Mouse (Mus musculus): ENCODE data around the gene Aqp1.

Gene Aqp1

GRCm38 (mm10) chr6:55332100-55332772 is 4.0 kb upstream of the Aqp1 start:
- DNase-seq (ENCODE audit: inconsistent ontology term), result no peak

GRCm38 (mm10) chr6:55332773-55333109 is 3.5 kb upstream of the Aqp1 start:
- no peak for DNase-seq (ENCODE audit: inconsistent ontology term)

DNA sequence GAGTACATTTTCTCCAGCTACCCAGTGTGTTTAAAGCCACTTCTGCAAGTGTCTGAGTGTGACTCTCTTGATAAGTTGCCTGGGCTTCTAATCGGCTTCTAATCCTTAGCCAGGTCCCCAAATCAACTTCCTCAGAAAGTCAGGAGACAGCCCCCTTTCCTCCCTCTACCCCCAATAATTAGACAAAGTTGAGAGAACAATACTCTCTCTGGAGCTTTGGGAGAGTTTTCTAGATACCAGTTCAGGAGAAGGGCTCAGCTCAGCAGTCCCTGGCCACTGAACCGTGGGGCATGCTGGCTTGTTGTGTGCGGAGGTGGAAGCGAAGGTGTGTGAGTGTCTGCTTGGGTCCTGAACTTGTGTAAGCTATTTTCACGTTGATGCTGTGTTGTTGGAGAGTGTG is 1.0 kb downstream of the Aqp1 start:
- DNase-seq (ENCODE audit: inconsistent ontology term), result no peak

DNA sequence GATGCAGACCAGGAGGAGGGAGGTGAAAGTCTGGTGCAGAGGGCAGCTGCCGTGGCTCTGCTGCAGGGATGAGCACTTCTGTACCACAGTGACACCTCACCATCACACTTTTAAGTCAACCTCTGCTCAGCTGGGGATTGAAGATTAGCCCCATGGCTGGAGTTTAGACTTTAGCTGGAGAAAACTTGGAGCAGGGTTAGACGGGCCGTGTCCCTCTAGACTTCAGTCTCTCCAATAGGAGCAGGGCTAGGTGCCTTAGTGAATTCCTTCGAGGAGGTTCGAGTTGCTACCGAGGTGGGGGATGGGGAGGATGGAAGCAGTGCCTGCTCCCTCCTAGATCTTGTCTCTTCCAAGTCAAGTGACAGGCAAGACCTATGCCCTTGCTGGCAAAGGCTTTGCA is 1.8 kb downstream of the Aqp1 start:
- DNase-seq (ENCODE audit: inconsistent ontology term), result no peak

- no peak for DNase-seq (ENCODE audit: inconsistent ontology term)
These were observed 2.9 kb downstream of the Aqp1 start for GRCm38 (mm10) chr6:55338934-55339825.

GRCm38 (mm10) chr6:55341688-55342087 is 5.5 kb downstream of the Aqp1 start:
- DNase-seq (ENCODE audit: inconsistent ontology term), result no peak

- no peak for DNase-seq (ENCODE audit: inconsistent ontology term)
These were observed 6.1 kb downstream of the Aqp1 start for GRCm38 (mm10) chr6:55342328-55342727.

DNA sequence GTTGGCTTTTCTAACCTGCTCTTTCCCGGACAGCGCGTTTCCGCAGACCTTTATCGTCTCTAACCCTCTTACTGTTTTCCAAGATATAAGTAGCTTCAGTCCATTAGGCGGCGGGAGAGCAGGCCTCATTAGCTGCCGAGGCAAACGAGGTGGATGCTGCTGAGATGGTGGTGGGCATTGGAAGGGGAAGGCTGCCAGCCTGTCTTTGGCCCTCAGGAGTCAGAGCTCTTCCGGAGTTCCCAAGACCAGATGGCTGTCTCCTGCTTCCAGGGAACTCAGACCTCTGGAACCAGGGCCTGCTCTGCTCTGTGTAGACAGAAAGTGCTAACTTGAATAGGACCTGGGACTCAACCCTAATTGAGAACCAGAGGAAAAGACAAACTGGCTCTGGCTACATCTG is 7.2 kb downstream of the Aqp1 start:
- DNase-seq (ENCODE audit: inconsistent ontology term), result no peak

- DNase-seq (ENCODE audit: inconsistent ontology term), result no peak
These were observed 8.2 kb downstream of the Aqp1 start for GRCm38 (mm10) chr6:55344291-55345016.

GRCm38 (mm10) chr6:55345264-55345663 is 9.0 kb downstream of the Aqp1 start:
- no peak for DNase-seq (ENCODE audit: inconsistent ontology term)

DNA sequence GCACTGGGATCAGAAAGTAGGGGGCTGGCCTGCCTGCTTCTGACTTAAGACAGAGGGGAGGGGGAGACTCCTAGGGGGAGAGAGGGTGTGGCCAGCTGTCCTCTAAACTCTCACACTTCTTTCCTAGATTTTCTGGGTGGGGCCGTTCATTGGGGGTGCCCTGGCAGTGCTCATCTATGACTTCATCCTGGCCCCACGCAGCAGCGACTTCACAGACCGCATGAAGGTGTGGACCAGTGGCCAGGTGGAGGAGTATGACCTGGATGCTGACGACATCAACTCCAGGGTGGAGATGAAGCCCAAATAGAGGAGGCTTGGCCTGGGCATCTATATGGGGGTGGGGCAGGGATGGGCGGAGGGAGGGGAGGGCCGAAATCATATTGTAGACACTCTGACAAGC is 10.3 kb downstream of the Aqp1 start:
- no peak for DNase-seq (ENCODE audit: inconsistent ontology term)

GRCm38 (mm10) chr6:55347711-55348571 is 11.7 kb downstream of the Aqp1 start:
- DNase-seq (ENCODE audit: inconsistent ontology term), result no peak

DNA sequence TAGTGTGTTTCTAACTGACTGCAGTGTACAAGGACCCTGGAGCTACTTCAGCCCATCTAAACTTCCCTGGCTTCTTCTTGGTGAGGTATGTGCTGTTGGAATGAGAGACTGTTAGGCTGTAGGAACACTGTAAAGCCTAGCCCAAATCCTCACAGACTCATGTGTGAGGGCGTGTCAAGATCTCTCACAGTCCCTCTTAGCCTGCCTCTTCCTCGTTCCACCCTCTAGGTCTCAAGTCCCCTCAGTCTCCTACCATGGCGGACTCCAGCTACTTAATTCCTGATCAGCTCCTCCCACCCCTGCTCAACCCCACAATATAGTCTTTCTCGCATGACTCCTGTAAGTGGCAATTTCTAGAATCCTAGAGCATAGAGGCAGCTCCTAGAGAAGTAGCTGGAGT is 13.0 kb downstream of the Aqp1 start:
- no peak for DNase-seq (ENCODE audit: inconsistent ontology term)

DNA sequence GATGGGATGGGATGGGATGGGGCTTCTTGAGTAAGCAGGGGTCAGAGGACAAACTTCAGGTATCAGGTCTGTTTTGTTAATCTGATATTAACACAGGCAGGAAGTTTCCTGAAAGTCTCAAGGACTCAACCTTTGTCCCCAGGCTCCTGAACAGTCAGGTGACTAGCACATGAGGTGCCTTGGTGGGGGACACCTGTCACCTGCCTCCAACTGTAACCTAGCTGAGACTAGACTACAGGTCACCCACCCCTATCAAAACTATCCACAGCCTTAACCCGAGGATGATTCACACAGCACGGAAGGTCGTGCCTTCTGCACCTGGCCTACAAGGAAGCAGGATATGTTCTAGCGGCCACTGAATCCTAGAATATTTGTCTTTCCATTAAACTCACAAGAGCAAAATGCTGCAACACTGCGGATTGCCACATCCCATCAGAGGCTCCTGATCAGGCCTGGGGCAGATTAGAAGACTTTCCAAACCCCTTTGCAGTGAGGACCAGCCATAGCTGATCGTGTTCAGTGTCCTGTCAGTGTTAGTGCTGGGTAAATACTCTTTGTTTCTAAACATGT is 14.2 kb downstream of the Aqp1 start:
- no peak for DNase-seq (ENCODE audit: inconsistent ontology term)

DNA sequence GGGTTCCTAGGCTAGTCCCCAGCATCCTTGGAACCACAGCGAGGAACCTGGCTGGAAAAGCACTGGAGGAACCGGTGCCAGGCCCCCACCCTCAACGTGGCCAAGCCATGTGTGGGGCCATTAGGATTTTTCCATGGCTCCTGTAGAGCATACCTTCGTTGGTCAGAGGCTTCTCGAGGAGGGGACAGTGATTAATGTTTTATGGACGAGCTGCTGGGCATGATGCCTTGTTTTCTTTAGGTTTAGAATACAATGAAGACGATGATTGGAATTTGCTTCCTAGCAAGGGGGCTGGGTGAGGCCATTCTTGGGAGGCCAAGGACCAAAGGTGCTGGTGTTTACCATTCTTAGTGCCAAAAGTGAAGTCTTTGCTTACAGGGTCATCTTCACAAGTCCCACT is 15.5 kb downstream of the Aqp1 start:
- DNase-seq (ENCODE audit: inconsistent ontology term), result no peak

DNA sequence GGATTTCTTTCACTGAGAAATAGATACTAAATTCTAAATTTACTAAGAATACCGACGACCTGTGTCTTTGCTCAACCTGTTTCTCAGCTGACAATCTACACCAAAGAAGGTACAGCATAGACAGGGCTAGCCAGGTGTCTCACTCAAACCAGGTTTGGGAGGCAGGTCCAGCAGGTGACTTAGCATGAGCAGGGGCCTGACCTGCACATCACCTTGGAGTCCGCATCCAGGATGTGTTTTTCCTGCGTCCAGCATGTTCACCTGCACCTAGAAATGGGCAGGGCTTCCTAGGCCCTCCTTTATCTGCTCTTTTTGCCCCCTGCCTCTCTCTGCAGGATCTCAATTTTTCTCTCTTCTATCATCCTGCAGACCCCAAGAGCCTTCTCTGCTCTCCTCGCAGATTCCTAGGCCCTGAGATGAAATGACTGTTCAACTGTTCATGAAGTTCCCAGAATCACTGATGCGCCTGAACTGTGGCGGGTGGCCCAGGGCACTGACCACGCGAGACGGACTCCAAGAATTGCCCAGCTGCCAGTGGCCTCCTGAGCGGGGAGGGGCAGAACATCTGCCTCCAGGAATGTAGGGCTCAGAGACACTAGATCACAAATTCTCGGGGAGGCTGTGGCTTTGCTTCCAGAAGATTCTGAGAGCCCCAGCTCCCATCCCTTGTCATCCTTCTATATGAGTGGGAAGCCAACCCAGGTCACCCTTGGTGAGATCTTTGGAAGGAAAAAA is 17.6 kb downstream of the Aqp1 start:
- DNase-seq (ENCODE audit: inconsistent ontology term), result no peak

GRCm38 (mm10) chr6:55354456-55355117 is 18.4 kb downstream of the Aqp1 start:
- no peak for DNase-seq (ENCODE audit: inconsistent ontology term)

- no peak for DNase-seq (ENCODE audit: inconsistent ontology term)
These were observed 19.3 kb downstream of the Aqp1 start for GRCm38 (mm10) chr6:55355575-55355974.

GRCm38 (mm10) chr6:55356017-55356703 is 19.9 kb downstream of the Aqp1 start:
- no peak for DNase-seq (ENCODE audit: inconsistent ontology term)

Data from Muller cell, postnatal 12 days (primary cell).